Mouse (Mus musculus): ENCODE measurements at regions not wholly inside any gene's neighbourhood (a gene's known extent, or its start where the extent isn't known, plus 50 kb on each side); places are given as distances from the start of the nearest gene placed in this dataset.

GRCm38 (mm10) chr4:29741991-29742390 is 929.1 kb downstream of the Epha7 start:
- no peaks in the 10 kb centered on the region for H3K4me1 ChIP-seq (ENCODE audit: control insufficient read depth, insufficient read depth, low read length)
- H3K9ac ChIP-seq (ENCODE audit: low read length): no peak overlapping the region
- H3K4me3 ChIP-seq (ENCODE audit: low read depth, low read length): no peak overlapping the region
- H3K4me2 ChIP-seq (ENCODE audit: low read length): no peak overlapping the region
- ATAC-seq (no peak), DNase-seq (ENCODE audit: low spot score) (no peak)
- H3K27me3 ChIP-seq (replicated peaks; ENCODE audit: control insufficient read depth, insufficient read depth, low read length): no peaks in the 10 kb centered on the region
- no peaks in the 10 kb centered on the region for H3K9me3 ChIP-seq (replicated peaks; ENCODE audit: control insufficient read depth, low read length)
- WGBS: 90% methylated on average over 5 of the region's 5 CpGs
- no peaks in the 10 kb centered on the region for H3K36me3 ChIP-seq (ENCODE audit: control insufficient read depth, insufficient read depth, low read length)
- no peak overlapping the region for H3K27ac ChIP-seq (ENCODE audit: low read depth, low read length)

GRCm38 (mm10) chr4:29742746-29743145 is 929.8 kb downstream of the Epha7 start:
- Histone ChIP-seq H3K9me3 (replicated peaks; ENCODE audit: control insufficient read depth, low read length) (no peaks in the 10 kb centered on the region), H3K36me3 (ENCODE audit: control insufficient read depth, insufficient read depth, low read length) (no peaks in the 10 kb centered on the region), H3K9ac (ENCODE audit: low read length) (no peak overlapping the region), H3K27ac (ENCODE audit: low read depth, low read length) (no peak overlapping the region), H3K4me3 (ENCODE audit: low read depth, low read length) (no peak overlapping the region), H3K4me1 (ENCODE audit: control insufficient read depth, insufficient read depth, low read length) (no peaks in the 10 kb centered on the region), H3K4me2 (ENCODE audit: low read length) (no peak overlapping the region), H3K27me3 (replicated peaks; ENCODE audit: control insufficient read depth, insufficient read depth, low read length) (no peaks in the 10 kb centered on the region)
- peak; percentile 34 for DNase-seq (ENCODE audit: low spot score)
- no peak for ATAC-seq
- WGBS: 18% methylated on average over 2 of the region's 2 CpGs
